Mouse (Mus musculus) adrenal gland, adult 18-20 months (tissue): ENCODE data around the gene Trpc5os. TPM values are rescaled to one million over a fixed set of nuclear protein-coding genes. Genes with fewer than 3 reads are reported as not detected.

ENCODE experiments used
- DNase-seq, 2 experiments: peaks; one replicate each; pipeline ENCODE4 v3.0.0; 2021 to 2022; ENCODE audit warnings: low spot score in 2 of 2
- long read RNA-seq, 2 experiments: library from polyadenylated mRNA; stranded (forward); transcript quantifications; one replicate each; pipeline ENCODE4 v2.0.0; 2021
- total RNA-seq, 2 experiments: library from RNA; stranded (reverse); gene quantifications; 1 replicate in 1 of 2; 2 replicates in 1 of 2; pipeline ENCODE4 v1.2.3; 2021

Trpc5os gene
- total RNA-seq = not detected
- long read RNA-seq, experiment 1 = 0 reads
- long read RNA-seq, experiment 2 = 0 reads

DNA sequence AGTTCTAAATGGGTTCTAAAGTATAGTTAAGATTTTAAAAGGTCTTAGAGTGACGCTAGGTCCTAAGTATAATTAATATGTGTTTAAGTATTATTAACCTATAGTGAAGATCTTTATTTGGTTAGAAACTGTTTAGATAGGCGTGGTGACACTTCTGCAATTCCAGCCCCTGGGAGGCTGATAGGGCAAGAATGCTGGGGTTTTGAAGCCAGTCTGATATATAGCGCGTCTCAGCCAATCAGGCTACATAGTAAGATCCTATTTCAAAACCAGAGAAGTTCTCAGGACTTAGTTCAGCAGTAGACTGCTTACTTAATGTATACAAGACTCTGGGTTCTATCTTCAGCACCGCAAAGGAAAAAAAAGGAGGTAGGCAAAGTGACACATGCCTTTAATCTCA lies at the start of gene Trpc5os:
Trpc5os (plus strand) TSS at position 301 of the 400 bp plus-strand sequence.
- no peak for DNase-seq

DNA sequence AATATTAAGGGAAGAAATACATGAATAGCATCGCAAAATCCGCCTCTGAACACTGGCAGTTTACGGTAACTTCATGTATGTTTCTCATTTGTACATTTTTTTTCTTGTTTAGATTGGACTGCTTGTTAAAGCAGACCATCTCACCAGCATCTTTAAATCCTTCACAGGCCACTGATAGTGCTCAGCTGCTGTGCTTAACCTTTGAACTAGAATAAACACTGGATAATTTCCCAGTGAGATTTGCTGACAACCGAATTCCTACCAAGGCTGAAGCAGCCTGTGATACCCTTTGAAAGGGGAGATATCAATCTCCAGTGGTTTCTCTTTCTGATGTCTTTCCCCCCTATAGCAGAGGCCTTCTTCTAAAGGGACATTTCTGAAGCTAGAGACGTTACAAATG lies 48.3 kb upstream of the Trpc5os start:
- DNase-seq = no peak

DNA sequence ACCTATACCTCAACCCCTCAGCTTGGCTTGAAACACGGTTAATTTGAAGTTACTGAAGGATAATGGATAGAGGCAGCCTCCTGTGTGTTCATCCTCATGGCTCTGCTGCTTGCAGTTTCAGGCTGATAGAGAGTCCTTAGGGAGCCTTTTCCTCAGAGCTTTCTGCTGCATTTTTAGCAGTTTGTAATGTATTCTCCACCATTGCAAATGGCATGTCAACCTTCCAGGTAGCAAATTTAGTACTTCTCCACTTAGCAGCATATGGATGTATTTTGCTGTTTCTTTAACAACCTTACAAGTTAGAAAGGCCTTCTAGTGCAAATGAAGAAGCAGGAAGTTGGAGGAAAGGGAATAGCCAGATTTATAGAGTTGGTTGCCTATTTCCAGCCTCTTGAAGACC lies 36.1 kb upstream of the Trpc5os start:
- no peak for DNase-seq

DNA sequence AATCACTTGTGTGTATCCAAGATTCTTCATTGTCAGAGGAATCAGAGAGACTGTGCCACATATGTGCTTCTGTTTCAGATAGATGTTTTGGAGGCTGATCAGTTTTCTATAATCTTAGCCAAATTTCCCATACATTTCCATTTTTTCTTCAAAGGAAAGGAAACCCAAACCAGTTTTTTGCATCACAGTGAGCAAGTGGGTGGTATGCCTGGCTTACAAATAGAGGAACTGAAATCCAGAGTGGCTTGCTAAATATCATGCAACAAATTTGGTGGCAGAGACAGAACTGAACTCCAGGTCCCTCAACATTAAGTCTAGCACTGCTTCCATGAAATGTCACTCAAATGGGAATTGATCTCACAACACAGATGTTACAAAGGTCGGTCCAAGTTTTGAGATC lies 35.3 kb upstream of the Trpc5os start:
- no peak for DNase-seq

DNA sequence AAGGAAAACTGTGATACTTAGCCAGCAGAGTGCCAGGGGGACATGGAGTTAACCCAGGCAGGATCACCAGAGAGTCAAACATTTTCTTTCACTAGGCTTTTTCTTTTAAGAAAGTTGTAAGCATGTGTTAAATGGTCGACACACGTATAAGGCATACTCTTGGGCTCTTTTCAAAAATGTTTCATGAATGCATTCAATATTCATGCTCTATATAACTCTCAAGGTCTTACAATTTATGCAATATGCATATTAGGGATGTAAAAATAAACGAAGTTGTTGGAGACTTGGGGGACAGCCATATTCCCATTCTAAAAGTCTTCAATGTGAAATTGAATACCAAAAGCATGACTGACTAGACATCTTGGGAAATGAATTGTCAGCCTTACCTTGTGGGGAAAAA lies 32.5 kb upstream of the Trpc5os start:
- no peak for DNase-seq

DNA sequence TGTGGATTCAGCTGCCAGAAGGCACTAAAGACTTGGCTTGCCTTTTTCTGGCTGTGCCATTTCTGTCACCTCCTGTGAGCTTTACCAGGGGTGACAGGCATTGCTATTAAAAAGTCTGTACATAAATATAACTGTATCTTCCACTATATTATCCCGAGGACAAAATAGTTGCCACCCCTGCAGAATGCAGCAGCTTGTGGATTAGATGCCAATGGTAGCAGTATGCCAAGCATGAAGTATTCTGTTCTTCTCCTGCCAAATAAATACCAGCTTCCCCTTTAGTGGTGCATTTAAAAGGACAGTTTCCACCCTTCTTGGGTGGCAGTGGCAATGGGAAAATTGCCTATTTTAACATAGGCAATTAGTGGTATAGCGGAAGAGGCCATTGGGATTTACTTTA lies 8.0 kb downstream of the Trpc5os start:
- DNase-seq = no peak

DNA sequence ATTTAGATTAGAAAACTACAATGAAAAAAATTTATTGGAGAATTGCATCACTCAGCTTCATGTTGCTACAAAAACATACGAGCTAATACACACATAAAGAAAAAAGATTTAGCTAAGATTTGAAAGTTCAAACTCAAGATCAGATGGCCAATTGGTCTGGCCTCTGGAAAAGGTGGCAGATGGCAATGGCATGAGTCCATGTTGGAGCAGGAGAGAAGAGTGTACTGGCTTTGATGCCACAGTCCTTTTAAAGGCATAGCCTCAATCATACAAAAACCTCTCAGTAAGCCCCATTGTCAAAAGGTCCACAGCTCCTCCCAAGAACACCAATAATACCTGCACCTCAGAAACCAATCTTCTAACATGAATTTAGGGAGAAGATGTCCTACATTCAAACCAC lies 35.0 kb downstream of the Trpc5os start:
- DNase-seq = no peak

DNA sequence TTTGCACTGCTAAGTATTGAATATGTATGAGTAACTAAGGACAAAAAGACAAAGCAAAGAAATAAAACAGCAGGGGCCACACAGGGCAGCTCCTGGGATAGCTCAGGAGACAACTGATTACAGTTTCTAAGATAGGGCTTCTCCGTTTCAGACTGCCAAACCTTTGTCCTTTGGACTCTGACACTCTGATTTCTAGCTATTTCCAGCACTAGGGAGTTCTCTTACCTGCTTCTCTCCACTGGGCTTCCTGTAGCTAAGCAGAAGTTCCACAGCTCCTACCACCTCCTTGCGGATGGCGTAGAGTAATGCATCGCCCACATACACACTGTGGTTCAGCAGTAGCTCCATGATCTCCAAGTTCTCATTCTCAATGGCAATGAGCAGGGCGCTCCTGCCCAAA lies 66.9 kb downstream of the Trpc5os start:
- DNase-seq = no peak

DNA sequence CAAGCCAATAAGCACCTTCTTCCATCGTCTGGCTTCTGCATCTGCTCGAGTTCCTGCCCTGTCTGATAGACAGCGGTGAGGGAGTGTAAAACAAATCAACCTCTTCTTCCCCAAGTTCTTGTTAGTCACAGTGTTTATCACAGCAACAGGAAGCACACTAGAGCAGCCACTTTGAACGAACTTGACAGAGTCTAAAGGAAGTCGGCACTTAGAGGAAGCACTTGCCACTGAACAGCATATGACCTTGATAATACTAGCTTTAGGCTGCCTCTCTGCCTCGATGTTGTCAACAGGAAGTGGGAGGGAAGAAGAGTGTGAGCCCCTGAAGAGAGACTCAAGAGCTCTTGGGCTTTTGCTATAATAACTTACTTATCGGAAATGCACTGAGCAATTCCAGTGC lies 69.7 kb downstream of the Trpc5os start:
- DNase-seq = no peak

Other genes starting within 250 kb of the Trpc5os start
- 1 to 10 TPM; 8.7 TPM for gene Alg13, start 138.8 kb upstream of the Trpc5os start, total RNA-seq
- gene Trpc5, start 231.6 kb downstream of the Trpc5os start, total RNA-seq = 1 to 10 TPM; 2.2 to 2.3 TPM
- gene Rtl4, start 232.3 kb downstream of the Trpc5os start, total RNA-seq = 1 to 10 TPM; 2.0 to 3.0 TPM